Mouse (Mus musculus): Measurements from ENCODE around the gene Sec22a. TPM values are rescaled to one million over a fixed set of nuclear protein-coding genes. Genes with fewer than 3 reads are reported as not detected.

The Sec22a gene
- polyA plus RNA-seq (2011; ENCODE audit: insufficient read length, low read depth, missing spikeins) = 26.3 and 35.8 TPM in 2 replicates

DNA sequence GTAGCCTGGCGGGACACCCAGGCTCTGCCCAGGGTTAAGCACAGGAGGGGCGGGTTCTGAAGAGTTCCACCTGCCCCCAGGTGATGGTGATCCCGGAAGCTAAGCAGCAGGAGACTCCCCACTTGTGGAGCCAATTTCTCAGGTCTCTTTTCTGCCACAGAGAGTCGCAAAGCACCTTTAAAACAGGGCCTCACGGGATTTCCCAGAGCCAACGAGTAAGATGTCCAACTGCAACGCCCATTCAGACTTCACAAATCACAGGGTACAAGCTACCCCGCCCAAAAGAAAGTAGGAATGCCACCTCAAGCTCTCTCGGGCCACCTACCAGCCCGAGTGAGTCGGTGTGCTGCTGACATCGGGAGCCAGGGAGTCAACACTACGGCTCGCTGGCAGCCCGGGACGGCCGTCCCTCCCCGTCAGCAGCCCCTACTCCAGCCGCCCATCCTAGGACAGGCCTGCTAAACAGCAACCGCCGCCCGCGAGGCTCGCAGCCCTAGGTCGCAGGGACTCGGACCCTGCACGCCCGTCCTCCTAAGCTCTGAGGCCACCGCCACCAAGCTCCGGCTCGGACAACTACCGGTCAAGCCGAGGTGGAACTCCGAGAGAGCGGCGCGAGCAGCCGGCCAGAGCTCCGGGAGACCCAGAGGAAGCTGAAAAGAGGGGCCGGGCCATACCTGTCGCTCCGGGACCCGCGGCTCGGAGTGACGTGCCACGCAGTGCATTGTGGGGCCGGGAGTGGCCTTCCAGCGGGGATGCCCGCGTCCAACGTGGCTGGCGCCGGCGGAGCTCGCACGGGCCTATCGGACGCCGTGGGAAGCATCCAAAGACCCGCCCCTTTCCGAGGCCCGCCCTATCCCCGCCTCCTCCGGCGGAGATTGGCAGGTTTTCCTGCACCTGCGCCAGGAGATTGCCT, at the start of gene Sec22a:
Sec22a (minus strand) TSS at position 769 of the 913 bp plus-strand sequence.
- Histone ChIP-seq H3K27ac (ENCODE audit: insufficient read depth, low read length) (no peak within 1 kb of the TSS), H3K4me1 (ENCODE audit: control insufficient read depth, insufficient read depth, low read length) (peaks cover 3% of the 10 kb centered on the region; the same call in 1 of the 2 replicates), H3K4me3 (ENCODE audit: insufficient read depth, low read length) (peak within 1 kb of the TSS; percentile 82)
- TF ChIP-seq CTCF (IDR thresholded peaks at IDR 0.05; ENCODE audit: borderline replicate concordance, insufficient read depth, low read length) (no peak), POLR2A (IDR thresholded peaks at IDR 0.05; ENCODE audit: low read depth, low read length) (peak; percentile 77)

DNA sequence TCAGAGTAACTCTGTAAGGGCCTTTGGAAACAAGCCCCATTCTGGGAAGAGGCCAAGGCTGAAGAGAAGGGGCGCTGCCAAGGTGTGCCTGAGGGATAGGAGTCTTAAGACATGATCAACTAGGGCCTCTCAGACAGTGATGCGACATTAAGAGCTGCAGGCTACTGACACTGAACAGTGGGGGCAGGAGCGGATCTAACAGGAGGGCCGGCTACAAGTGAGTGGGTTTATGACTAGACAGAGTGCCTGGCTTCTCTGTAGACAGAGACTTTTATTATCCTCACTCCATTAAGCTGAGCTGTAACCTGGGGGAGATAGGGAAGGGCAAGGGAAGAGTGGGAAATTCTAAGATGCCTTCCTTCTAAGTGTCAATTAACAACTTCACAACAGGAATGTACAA, 43.0 kb upstream of the Sec22a start:
- H3K4me3 ChIP-seq (ENCODE audit: insufficient read depth, low read length) = no peak overlapping the region
- TF ChIP-seq POLR2A (IDR thresholded peaks at IDR 0.05; ENCODE audit: low read depth, low read length) = no peak
- H3K27ac ChIP-seq (ENCODE audit: insufficient read depth, low read length) = no peak overlapping the region
- H3K4me1 ChIP-seq (ENCODE audit: control insufficient read depth, insufficient read depth, low read length) = peaks cover 5% of the 10 kb centered on the region; the same call in 1 of the 2 replicates

DNA sequence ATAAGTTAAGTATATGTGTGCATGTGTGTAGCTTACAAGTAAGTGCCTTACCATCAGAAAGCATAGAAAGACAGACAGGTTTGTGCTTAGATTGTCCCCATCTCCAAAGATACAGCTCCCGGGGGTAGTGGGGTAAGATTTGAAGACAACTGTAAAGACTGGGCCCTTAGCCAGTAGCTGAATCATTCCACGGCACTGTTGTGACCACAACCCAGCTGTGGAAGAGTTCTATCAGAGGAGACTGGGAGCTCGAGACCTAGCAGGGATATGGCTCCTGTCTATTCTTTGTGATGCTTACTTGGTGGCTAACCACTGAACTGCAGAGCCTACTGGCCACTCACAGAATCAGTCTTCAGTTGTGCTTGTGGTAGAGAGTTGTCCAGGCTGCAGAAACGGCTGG, 42.4 kb upstream of the Sec22a start:
- no peak overlapping the region for H3K4me3 ChIP-seq (ENCODE audit: insufficient read depth, low read length)
- TF ChIP-seq POLR2A (IDR thresholded peaks at IDR 0.05; ENCODE audit: low read depth, low read length) (no peak), CTCF (IDR thresholded peaks at IDR 0.05; ENCODE audit: borderline replicate concordance, insufficient read depth, low read length) (no peak)
- H3K27ac ChIP-seq (ENCODE audit: insufficient read depth, low read length) = no peak overlapping the region
- H3K4me1 ChIP-seq (ENCODE audit: control insufficient read depth, insufficient read depth, low read length) = peaks cover 5% of the 10 kb centered on the region; the same call in 1 of the 2 replicates

DNA sequence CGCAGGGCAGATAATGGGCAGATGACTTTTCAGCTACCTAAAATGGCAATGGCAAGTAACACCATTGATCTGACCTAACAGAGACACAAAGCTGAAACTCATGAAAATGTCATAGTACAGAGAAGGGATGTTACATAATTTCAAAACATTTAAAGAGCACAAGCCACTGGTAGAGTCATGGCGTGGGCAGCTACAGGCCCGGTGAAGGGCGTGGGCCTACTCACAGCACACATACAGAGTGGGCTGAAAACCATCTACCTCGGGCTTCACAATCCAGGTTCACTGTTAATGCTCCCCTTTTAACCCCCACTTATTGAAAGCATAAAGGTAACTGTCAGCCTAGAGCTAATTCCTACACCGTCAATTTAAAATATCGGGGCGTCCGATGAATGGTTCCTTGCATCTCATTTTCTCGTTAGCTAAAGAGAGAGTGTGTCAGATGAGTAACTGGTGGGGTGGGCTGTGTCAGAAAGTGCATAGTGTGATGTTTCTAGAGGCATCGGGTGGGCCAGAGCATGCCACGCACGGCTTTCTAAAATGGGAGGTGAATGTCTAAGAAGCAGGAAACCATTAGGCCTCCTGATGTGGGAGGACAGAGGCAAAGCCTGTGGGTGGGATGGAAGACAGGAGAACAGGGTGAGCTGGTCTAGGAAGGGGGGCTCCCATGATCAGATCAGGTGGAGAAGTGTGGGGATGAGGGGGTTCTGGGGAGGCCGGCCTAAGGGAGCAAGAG, 41.8 kb upstream of the Sec22a start:
- Histone ChIP-seq H3K27ac (ENCODE audit: insufficient read depth, low read length) (no peak overlapping the region), H3K4me3 (ENCODE audit: insufficient read depth, low read length) (no peak overlapping the region), H3K4me1 (ENCODE audit: control insufficient read depth, insufficient read depth, low read length) (peaks cover 5% of the 10 kb centered on the region; the same call in 1 of the 2 replicates)
- no peak for TF ChIP-seq CTCF (IDR thresholded peaks at IDR 0.05; ENCODE audit: borderline replicate concordance, insufficient read depth, low read length)
- TF ChIP-seq POLR2A (IDR thresholded peaks at IDR 0.05; ENCODE audit: low read depth, low read length) = no peak

- H3K27ac ChIP-seq (ENCODE audit: insufficient read depth, low read length) = no peak overlapping the region
- H3K4me3 ChIP-seq (ENCODE audit: insufficient read depth, low read length) = no peak overlapping the region
- H3K4me1 ChIP-seq (ENCODE audit: control insufficient read depth, insufficient read depth, low read length) = peaks cover 5% of the 10 kb centered on the region; the same call in 1 of the 2 replicates
- TF ChIP-seq CTCF (IDR thresholded peaks at IDR 0.05; ENCODE audit: borderline replicate concordance, insufficient read depth, low read length) (no peak), POLR2A (IDR thresholded peaks at IDR 0.05; ENCODE audit: low read depth, low read length) (no peak)
These were observed 41.1 kb upstream of the Sec22a start for GRCm38 (mm10) chr16:35404864-35405263.

DNA sequence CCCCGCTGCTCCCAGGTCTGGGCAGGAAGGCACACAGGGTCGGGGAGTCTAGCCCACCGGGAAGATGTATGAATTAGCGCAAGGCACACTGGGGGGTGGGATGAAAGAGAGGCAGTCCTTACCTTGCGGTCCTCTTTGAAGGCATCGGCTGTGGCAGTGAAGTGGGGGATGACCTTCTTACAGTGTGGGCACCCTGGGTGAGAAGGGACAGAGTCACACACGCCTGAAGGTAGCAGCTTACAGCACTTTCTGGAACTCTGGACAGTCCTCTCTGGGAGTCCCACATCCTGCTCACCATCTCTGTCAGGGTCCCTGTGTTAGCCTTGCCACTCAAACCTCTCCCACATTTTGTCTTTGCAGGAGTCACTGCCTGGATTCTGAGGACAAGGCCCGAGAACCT, 40.2 kb upstream of the Sec22a start:
- H3K4me1 ChIP-seq (ENCODE audit: control insufficient read depth, insufficient read depth, low read length) = peaks cover 5% of the 10 kb centered on the region; the same call in 1 of the 2 replicates
- no peak overlapping the region for H3K4me3 ChIP-seq (ENCODE audit: insufficient read depth, low read length)
- H3K27ac ChIP-seq (ENCODE audit: insufficient read depth, low read length) = no peak overlapping the region
- no peak for TF ChIP-seq CTCF (IDR thresholded peaks at IDR 0.05; ENCODE audit: borderline replicate concordance, insufficient read depth, low read length)
- TF ChIP-seq POLR2A (IDR thresholded peaks at IDR 0.05; ENCODE audit: low read depth, low read length) = no peak

- no peak for TF ChIP-seq POLR2A (IDR thresholded peaks at IDR 0.05; ENCODE audit: low read depth, low read length)
- Histone ChIP-seq H3K27ac (ENCODE audit: insufficient read depth, low read length) (no peak overlapping the region), H3K4me3 (ENCODE audit: insufficient read depth, low read length) (no peak overlapping the region), H3K4me1 (ENCODE audit: control insufficient read depth, insufficient read depth, low read length) (peaks cover 5% of the 10 kb centered on the region; the same call in 1 of the 2 replicates)
These were observed 39.6 kb upstream of the Sec22a start for GRCm38 (mm10) chr16:35403356-35403755.

- Histone ChIP-seq H3K27ac (ENCODE audit: insufficient read depth, low read length) (no peak overlapping the region), H3K4me1 (ENCODE audit: control insufficient read depth, insufficient read depth, low read length) (no peaks in the 10 kb centered on the region), H3K4me3 (ENCODE audit: insufficient read depth, low read length) (no peak overlapping the region)
- TF ChIP-seq POLR2A (IDR thresholded peaks at IDR 0.05; ENCODE audit: low read depth, low read length) (no peak), CTCF (IDR thresholded peaks at IDR 0.05; ENCODE audit: borderline replicate concordance, insufficient read depth, low read length) (no peak)
These were observed 29.1 kb upstream of the Sec22a start for GRCm38 (mm10) chr16:35392813-35393212.

DNA sequence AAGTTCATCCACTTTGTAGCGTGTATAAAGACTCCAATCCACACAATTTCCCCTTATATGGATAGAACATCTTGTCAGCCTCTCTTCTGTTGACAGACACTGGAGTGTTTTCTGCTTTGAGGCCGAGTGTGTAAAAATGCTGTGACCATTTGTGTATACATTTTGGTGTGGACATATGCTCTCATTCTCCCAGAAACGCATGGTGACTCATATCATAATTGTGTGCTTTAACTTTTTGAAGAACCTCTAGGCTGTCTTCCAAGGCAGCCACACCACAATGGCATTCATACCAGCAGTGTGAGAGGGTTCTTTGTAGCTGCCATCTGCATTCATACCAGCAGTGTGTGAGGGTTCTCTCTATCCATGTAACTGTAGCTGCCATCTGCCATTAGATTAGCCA, 21.9 kb upstream of the Sec22a start:
- peak overlapping the region; percentile 67 for H3K27ac ChIP-seq (ENCODE audit: insufficient read depth, low read length)
- H3K4me3 ChIP-seq (ENCODE audit: insufficient read depth, low read length) = no peak overlapping the region
- H3K4me1 ChIP-seq (ENCODE audit: control insufficient read depth, insufficient read depth, low read length) = no peaks in the 10 kb centered on the region; the same call in 1 of the 2 replicates
- TF ChIP-seq CTCF (IDR thresholded peaks at IDR 0.05; ENCODE audit: borderline replicate concordance, insufficient read depth, low read length) (no peak), POLR2A (IDR thresholded peaks at IDR 0.05; ENCODE audit: low read depth, low read length) (no peak)

GRCm38 (mm10) chr16:35380048-35380447, 16.3 kb upstream of the Sec22a start:
- TF ChIP-seq POLR2A (IDR thresholded peaks at IDR 0.05; ENCODE audit: low read depth, low read length) (no peak), CTCF (IDR thresholded peaks at IDR 0.05; ENCODE audit: borderline replicate concordance, insufficient read depth, low read length) (no peak)

More at GRCm38 (mm10) chr16:35380048-35380447, 16.3 kb upstream of the Sec22a start:
- Histone ChIP-seq H3K4me3 (ENCODE audit: insufficient read depth, low read length) (no peak overlapping the region), H3K4me1 (ENCODE audit: control insufficient read depth, insufficient read depth, low read length) (no peaks in the 10 kb centered on the region), H3K27ac (ENCODE audit: insufficient read depth, low read length) (no peak overlapping the region)

Measured in embryonic fibroblast, embryonic 13.5 days (primary cell).